Mouse (Mus musculus): ENCODE data around the gene Gas6.

Gene Gas6

DNA sequence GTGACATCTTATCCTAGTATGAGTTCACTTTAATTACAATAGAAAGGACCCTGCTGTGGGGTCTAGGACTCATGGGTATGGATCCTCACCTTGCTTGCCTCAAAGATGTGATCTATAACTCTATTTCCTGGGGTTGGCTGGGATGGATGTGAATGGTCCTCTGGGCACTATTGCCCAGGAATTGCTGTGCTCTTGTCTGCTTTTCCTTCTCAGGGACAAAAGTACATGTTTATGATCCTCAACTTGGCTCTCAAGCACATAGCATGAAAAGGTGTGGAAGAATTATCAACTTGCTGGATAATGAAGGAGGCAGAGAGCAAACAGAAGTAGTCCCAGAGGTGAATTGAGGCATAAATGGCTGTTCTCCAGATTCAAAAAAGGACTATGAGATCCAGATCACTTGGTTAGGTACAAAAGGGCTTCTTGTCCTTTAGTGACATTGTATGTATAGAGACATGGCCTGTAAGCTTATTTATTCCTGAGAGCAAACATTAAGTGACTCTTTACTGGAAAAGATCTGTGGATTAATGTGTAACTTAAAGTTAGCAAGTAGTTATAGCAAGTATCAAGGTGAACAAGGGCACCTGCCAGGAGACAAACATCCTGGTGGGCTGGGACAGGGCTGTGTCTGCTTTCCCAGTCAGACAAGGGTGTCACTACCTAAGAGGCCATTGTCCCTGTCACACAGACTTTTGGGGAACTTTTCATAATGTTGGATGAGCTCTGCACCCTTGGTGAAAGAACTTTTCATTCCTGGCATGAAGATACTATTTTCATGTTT lies 10.8 kb upstream of the Gas6 start:
- DNase-seq = no peak

DNA sequence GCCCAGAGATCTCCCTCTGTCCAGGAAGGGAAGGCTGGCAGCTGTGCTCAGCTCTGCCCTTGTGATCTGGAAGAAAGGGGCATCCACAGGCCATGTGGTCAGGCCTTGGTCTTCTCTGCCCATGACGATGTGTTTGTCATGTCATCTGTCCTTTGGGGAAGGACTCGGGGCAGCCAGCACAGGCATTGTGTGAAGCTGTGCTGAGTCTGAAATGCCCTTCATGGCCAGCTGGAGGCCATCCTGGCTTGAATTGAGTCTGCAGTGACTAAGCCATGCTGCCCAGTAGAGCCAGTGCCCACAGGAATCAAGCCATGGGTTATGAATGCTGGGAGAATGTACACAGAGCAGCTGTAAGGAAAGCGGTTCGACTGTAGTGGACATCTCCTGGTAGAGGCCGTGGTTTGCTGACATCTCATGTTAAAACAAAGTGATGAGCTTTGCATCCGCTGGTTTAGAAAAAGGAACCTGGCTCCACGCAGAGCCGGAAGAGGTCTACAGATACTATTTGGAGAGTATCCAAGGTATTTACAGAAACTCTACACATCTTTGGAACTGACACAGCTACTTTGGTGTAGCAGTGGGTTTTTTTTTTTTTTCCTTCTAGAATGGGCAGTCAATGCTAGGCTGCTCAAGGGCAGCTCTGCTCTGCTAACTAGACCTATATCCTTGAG lies 9.8 kb upstream of the Gas6 start:
- no peak for DNase-seq

DNA sequence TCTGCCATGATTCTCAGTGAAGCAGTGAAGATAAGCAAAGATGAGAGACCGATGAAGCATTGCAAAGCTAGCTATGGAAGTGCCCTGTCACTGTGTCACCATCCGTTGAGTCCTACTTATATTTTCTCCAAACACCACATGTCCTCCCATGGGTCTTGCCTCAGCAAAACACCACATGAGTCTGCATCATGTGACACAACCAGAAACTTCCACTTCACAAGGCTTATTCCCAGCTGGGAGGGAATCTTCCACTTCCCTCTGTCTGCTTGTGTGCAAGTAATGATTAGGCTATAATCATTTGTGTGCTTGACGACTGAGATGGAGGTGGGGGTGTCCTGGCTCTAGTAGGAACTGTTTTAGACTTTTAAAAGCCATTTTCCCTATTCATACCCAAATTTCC lies 6.9 kb upstream of the Gas6 start:
- no peak for DNase-seq

DNA sequence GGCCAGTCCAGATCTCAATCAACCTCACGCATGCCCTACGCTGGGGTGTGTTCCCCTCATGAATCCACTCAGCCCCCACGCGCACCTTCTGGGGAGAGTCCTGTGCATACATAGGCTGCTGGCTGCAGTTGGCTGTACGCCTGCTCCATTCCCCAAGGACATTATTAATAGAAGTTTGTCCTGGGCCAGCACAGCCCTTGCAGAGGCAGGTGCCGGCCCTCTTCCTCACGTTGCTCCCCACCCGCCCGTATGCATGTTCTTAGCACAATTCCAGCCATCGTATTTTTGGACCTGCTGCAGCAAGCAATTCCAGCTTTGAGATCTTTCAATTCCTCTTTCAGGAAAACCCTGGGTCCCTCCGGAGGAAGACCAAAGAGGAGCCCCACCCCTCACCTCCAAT lies 1.3 kb downstream of the Gas6 start:
- no peak for DNase-seq

DNA sequence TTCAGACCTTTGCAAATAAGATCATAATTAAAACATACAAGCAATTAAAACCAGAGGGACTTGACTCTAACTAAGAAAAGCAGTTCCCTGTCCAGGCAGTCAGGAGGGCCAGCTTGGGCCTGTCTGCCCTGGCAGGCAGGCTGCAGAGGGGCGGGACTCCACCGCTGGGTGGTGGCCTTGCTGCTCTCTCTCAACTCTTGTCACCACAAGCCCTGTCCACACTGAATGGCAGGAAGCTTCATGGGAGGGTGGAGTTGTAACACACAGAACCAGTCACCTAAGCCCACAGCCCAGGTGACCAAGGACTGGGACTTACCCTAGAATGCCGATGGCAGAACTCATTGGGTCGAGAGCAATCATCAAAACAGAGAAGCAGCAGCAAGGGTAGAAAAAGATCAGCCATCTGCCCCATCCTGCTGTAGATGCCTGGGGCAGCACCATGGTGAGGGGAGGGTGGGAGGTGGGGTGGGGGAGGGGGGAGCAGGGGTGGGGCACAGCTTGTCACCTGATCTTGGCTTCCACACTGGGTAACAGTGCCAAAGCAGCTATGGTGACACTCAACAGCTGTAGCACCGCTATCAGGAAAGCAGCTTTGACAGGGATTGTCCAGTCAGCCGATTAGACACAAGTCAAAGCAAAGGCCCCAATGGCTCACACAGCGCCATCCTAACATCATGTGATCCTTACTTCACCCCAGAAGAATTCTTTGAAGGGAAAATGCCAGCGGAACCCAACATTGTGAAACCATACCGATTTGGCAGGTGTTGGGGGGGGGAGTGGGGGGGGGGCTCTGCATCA lies 1.9 kb downstream of the Gas6 start:
- DNase-seq = no peak

DNA sequence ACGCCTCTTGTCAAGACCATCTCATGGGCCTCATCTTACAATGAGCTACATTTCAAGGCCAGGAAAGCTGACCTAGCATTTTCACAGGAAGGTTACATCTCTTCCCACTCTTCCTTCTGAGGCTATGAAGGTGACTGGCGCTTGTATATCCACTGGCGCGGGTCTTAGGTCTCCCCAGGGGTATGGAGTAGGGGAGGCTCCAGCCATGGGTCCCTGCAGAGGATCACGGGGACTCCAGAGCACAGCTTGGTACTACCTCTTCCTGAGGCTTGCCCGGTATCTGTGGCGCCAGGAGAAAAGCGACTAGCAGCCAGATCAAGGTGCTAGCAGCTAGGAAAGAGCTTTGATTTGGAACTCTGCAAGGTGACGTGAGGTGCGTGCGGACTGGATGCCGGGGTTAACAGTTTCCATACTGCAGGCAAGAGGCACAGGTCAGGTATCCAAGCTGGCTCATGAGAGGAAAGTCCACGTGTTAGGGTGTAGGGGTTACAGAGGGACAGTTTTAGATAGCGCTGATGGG lies 2.7 kb downstream of the Gas6 start:
- no peak for DNase-seq

DNA sequence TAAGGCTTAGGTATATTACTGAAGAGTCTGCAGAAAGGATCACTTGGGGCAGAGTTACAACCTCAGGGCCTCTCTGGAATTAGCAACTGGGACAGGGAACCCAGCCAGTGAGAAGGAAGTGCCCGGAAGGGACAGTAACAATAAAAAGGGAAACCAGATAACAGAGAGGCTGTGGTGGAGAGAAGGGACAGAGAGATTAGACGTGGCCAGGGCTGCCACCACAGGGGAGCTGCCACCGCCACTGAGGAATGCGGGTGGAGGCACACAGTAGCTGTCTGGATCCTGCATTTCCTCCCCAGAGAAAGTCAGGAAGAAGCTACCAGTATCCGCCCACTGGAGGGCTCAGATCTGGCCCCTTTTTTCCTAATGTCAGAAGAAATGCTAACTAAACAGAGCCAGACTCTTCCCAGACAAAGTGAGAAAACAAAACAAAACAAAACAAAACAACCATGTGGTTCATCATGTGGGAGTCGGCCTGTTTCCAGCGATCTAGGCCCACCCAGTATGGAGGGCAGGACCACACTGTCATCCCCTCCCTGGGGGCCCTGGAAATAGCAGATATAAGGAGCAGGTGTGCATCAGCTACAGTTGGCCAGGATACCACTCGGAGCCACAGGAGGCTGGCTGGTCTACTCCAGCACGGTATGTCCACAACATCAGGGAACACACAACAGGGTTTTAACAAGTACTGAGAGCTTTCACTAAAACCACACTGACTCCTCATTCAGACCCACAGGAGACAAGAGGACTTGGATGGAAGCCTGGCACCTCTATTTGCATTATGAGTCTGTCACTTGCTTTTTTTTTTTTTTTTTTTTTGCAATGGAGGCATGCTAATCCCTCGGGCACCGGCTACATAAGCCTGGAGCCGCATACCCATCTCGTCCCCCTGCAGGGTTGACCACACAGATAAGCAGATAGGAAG lies 4.0 kb downstream of the Gas6 start:
- no peak for DNase-seq

DNA sequence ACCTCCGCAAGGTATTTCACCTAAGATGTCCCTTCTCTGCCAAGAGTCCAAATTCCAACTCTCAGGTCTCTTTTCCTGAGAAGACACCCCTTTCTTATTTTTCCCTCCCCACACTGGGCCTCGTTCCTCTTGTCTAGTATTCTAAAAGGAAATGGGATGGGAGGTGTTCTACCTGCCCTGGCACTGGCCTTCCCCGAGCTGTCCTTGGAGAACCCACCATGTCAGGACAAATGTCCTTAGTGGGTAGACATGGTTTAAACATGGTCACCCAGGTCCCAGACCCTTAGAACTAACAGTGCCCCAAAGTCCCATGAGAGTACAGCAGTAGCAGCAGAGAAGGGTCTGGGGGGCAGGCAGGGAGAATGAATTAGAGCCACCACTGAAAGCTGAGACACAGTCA lies 4.9 kb downstream of the Gas6 start:
- no peak for DNase-seq

DNA sequence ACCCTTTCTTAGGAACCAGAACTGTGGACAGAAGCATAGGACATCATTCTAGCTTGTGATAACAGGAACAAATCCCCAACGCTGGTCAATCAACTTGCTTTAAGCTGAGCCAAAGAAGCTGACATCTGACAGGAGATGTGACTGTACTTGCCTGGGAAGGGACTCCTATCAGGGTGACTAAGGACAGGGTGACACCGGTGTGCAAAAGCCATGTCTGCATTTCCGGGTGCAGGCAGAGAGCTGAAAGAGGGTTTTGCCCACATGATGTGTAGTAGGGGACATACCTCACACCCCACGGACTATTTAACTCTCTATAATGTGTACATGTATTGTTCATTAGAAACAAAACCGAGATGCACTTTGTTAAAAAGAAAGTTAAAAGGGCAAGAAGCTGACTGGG lies 11.1 kb downstream of the Gas6 start:
- no peak for DNase-seq

DNA sequence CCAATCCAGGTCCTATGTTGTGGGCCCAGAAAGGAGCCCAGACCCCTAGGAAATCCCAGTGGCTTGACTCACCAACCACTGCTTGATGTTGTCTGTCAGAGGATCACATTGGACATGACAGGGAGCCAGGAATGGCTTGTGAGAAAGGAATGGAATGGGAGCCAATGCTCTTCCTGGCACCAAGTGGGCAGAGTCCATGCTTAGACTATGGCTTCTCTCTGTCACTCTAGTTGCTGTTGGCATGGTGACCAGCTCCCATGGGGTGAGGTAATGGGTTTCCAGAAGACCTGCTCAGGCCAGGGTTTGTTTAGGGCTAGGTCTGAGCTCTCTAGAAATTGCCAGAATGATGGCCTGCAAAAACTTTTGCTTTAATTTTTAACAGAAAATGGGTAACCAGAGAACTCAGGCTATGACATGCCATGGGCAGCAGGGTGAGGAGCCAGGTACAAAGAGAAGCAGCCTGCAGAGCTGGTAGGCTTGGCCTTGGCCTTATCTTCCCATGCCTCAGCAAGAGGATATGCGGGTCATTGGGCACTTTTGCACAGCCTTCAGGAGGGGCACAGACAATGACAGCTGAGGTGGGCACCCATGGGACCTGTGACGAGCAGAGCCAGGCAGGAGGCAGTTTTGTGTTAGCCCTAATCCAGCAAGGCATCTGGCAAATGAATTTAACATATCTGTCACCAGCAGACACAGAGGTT lies 12.0 kb downstream of the Gas6 start:
- DNase-seq = no peak

DNA sequence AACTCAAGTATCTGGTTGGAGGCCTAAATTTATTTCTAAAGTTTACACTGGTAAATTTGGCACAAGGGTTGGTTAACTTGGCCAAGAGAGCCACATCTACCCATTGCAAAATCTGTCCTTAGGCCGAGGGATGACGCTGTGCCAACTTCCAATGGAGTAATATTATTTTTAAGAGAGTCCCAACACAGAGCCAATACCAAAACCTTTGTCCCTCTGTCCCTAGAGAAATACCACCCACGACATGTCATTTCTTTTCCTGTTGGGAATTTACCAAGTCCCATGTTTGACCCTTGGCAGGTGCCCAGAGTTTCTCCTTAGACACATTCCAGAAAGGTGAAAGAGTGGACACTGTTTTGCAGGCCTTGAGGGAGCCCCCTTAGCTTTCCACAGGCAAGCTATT lies 12.7 kb downstream of the Gas6 start:
- DNase-seq = no peak

DNA sequence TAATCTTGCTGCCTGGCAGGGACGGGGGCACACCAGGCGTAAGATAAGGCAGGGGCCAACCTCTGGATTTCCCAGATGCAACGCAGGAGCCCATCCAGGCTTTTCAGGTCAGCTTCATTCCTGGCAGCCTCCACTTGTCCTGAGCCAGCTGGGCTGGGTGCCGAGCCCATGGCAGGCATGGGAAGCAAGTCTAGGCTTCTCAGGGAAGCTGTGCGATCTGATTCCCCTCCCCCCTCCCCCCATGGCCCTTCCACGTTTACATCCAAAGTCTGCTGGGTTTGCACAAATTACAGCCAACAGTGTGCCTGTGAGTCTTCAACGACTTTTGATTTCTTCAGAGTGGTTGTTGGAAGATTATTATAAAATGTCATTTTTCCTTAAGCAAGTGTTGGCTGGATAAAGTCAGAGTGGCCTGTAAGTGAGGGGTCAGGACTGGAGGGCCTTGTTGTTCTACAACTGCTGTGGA lies 13.2 kb downstream of the Gas6 start:
- DNase-seq = no peak

DNA sequence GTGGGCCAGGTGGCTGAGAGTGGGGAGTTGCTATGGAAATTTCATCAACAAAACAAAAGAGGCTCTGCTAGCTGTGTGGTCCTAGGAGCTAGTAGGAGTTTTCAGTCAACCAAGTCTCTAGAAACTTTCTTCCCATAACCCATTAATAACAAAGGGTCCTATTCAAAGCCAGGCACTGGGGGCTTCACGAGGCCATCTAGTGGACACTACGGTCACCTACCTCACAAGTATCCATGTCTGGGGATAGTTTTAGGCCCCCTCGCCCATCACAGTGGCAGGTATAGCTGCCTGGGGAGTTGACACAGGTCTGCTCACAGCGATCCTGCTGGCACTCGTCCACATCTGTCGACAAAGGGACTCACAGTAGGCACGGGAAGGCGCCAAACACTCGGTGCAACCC lies 18.4 kb downstream of the Gas6 start:
- no peak for DNase-seq

DNA sequence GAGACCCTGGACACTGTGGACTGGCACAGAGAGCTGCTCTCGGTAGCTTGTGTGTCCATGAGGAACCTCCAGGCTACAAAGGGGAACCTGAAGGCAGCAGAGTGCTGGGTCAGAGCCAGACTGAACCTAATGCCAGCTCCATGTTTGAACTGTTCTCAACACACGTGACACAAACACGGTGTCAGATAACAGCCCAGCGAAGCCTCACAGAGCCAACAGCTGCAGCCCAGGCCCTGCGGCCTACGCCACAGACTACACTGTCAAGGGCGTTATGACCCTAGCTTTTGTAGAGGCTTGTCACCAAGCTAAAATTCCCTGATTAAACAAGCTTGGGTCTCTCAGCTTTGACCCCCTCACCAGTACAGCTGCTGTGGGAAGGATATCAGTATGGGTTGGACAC lies 22.0 kb downstream of the Gas6 start:
- no peak for DNase-seq

DNA sequence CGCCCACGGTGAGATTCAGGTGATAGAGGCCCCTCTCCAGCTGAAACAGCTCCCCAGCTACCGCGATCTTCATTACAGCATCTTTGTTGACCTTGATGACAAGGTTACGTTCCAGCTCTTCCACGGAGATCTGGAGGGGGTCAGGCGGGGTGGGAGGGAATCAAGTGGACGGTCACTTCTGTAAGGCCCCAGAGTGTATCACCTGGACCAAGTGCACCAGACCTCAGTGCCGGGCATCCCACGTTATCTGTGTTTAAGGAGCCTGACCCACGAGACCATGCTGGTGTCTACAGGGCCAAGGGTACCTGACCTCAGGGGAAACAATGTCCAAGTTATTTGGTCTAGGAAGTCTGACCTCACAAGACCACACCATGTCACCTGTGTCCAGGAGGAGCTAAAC lies 22.8 kb downstream of the Gas6 start:
- no peak for DNase-seq

DNA sequence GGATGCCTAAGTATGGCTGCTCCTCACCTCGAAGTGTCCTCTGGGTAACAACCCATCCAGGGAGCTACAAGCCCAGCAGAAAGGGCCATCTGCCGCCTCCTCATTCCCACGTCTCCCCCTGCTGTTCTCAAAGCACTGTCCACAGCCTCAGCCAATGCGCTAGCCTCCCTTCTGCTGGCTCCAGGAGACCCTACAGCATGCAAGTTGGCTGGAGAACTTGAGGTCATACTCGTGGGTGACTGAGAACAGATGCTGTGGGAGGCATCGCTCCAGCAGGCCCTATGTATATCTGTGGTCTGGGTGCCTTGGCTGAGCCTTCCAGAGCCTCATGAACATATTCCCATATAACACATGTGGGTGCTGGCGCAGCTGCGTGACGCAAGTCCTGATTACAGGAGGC lies 25.6 kb downstream of the Gas6 start:
- no peak for DNase-seq

DNA sequence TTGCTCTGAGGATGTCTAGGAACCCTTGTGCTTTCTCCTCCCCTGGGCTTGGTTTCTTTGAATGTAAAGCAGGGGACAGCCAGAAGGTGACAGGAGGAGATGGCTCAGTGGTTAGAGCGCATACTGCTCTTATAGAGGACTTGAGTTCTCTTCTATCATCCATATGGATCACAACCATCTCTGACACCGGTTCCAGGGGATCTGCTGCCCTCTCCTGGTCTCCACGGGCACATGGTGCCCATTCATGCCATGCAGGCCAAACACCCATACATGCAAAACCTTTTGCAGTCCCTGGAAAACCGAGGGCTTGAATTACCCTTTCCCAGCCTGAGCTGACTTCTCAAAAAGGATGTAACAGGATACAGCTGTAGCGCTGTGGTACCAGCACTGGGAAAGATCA lies 27.3 kb downstream of the Gas6 start:
- peak; percentile 37 for DNase-seq

DNA sequence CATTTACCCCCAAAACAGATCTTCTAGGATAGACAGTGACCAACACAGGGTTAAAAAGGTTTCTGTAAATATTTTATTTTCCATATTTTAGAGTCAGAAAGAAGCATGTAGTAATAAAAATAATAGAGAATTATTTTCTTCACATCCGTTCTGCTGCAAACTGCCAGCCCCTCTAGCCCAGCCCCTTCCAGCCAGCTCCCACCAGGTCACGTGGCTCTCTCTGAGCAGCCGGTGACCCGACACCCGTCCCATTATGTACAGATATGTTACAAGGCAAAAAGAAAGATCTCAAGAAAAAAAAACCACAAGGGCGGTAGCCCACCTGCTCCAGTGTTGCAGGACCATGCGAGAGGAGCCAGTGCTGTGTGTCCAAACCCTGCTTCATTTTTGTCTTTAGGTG lies 29.0 kb downstream of the Gas6 start:
- no peak for DNase-seq

DNA sequence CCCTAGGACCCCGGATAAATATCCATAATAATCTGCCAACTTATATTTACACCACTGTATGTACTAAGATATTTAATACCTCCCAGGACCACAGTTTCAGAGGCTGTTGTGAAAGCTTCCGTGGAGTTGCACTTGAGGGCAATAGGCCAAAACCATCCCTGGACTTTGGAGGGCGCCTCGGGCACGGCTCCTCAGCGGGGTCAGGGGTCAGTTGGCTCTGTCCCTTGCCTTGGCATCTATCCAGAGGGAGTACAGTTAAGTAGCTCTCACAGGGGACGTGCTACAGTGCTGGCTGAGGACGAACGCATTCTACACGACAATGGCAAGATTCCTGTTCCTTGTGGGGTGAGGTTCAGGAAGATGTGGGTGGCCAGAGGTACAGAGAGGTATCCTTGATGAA lies 31.9 kb downstream of the Gas6 start:
- no peak for DNase-seq

DNA sequence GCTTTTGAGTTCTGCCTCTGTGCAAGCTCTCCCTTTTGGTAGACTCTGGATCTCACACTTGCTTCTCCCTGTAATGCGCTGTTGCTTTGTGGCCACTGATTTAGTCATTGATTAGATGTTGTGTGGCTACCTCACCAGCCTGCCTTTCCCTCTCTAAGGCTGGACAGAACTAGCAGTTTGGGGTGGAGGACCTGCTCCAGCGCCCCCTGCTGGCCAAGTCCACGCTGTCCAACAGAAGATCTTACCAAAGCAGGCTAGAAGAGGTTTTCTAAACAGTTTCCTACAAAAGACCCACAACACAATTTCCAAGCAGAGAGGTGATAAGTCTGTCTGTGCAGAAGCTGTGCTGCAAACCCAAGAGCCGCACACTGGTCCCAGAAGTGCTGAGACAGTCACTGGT lies 32.4 kb downstream of the Gas6 start:
- DNase-seq = peak; percentile 82

DNA sequence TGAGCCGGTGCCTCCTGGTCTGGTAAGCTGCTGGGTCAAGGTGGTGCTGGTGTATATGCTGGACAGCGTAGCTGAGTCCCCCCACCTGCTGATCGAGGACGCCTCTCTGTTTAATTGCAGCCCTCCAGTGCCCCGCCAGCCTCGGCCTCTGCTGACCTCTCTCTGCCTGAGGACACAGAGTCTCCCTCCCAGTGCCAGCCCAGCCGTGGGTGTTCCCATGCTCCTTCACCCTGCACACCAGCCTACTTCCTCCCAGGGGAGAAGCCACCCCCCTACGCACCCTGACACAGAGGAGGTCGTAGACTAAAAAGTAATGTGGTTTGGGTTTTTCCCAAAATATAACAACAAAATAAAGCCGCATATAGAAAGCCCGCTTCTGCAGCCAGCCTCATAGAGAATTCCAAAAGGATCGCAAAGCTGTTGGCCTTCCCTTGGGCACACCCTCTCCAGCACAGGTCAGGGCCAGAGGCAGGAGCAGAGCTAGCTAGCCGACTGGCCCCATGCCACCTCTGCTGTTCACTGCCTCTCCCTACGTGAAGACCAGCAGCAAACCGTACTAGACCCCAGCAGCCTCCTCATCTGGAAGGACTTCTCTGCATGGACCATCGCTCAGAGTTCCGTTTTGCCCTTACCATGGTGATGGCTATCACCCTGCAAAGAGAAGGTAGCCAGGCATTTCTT lies 33.1 kb downstream of the Gas6 start:
- DNase-seq = no peak
